Mouse (Mus musculus): ENCODE results near the gene Mtmr3.

DNA sequence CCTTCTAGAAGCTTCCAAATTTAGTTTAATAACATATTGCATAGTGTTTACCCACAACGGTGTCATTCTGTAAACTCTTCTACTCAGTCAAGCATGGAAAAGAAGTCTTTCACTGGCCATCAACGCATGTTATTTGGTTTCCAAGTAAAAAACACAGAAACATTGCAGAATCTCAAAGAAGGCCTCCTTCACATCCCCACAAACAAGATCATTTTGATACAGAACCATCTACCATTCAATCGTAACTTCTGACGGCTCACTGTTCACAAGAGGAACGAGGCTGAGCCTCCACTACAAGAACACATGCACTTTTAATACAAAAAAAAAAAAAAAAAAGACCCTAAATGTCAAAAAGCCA is 1.2 kb downstream of the Mtmr3 start:
- no peak for TF ChIP-seq CTCF (IDR thresholded peaks at IDR 0.05)
- TF ChIP-seq EP300 (IDR thresholded peaks at IDR 0.05) = no peak
